Mouse (Mus musculus) urinary bladder, adult 18-20 months (tissue): ENCODE data around the gene Myl9.

Source experiments
- DNase-seq, 2 experiments: peaks; one replicate each; pipeline ENCODE4 v3.0.0; 2022; ENCODE audit warnings: low spot score in 2 of 2, mixed read lengths in 2 of 2

Myl9 gene

GRCm38 (mm10) chr2:156764022-156764421 is 11.2 kb upstream of the Myl9 start:
- no peak for DNase-seq

GRCm38 (mm10) chr2:156764747-156765146 is 10.5 kb upstream of the Myl9 start:
- no peak for DNase-seq

GRCm38 (mm10) chr2:156765593-156765992 is 9.6 kb upstream of the Myl9 start:
- no peak for DNase-seq

- no peak for DNase-seq
These were observed 8.8 kb upstream of the Myl9 start for GRCm38 (mm10) chr2:156766227-156767019.

GRCm38 (mm10) chr2:156767108-156767507 is 8.1 kb upstream of the Myl9 start:
- no peak for DNase-seq

GRCm38 (mm10) chr2:156769274-156769673 is 5.9 kb upstream of the Myl9 start:
- no peak for DNase-seq

- DNase-seq: no peak
These were observed 1.8 kb upstream of the Myl9 start for GRCm38 (mm10) chr2:156773470-156773869.

- DNase-seq: no peak
These were observed 1.0 kb upstream of the Myl9 start for GRCm38 (mm10) chr2:156774035-156774737.

GRCm38 (mm10) chr2:156775455-156776435 is 525 bp downstream of the Myl9 start:
- no peak for DNase-seq

GRCm38 (mm10) chr2:156776907-156777306 is 1.7 kb downstream of the Myl9 start:
- DNase-seq: no peak

GRCm38 (mm10) chr2:156777326-156778004 is 2.2 kb downstream of the Myl9 start:
- no peak for DNase-seq

GRCm38 (mm10) chr2:156778571-156778970 is 3.4 kb downstream of the Myl9 start:
- no peak for DNase-seq

- no peak for DNase-seq
These were observed 3.8 kb downstream of the Myl9 start for GRCm38 (mm10) chr2:156779036-156779435.

- no peak for DNase-seq
These were observed 4.3 kb downstream of the Myl9 start for GRCm38 (mm10) chr2:156779488-156779887.

- no peak for DNase-seq
These were observed 4.9 kb downstream of the Myl9 start for GRCm38 (mm10) chr2:156780129-156780528.

GRCm38 (mm10) chr2:156780752-156781151 is 5.5 kb downstream of the Myl9 start:
- no peak for DNase-seq

GRCm38 (mm10) chr2:156781281-156781680 is 6.1 kb downstream of the Myl9 start:
- DNase-seq: no peak

GRCm38 (mm10) chr2:156781836-156782480 is 6.7 kb downstream of the Myl9 start:
- DNase-seq: no peak

- no peak for DNase-seq
These were observed 7.5 kb downstream of the Myl9 start for GRCm38 (mm10) chr2:156782481-156783348.

GRCm38 (mm10) chr2:156783349-156783728 is 8.1 kb downstream of the Myl9 start:
- no peak for DNase-seq
